Mouse (Mus musculus): ENCODE results near the gene Gm21992. TPM values are rescaled to one million over a fixed set of nuclear protein-coding genes. Genes with fewer than 3 reads are reported as not detected.

Gene Gm21992
- polyA plus RNA-seq, 1 experiment from 2014 or later = 23.9 TPM

GRCm38 (mm10) chr19:4700656-4701055, 110.8 kb downstream of the Gm21992 start:
- Histone ChIP-seq H3K4me2 (ENCODE audit: low read depth, low read length) (no peak overlapping the region), H3K9me3 (replicated peaks; ENCODE audit: control insufficient read depth, low read length) (no peaks in the 10 kb centered on the region), H3K27me3 (ENCODE audit: control insufficient read depth, insufficient read depth, low read length) (peaks cover 49% of the 10 kb centered on the region), H3K4me3 (ENCODE audit: low read length) (no peak overlapping the region), H3K27ac (ENCODE audit: low read length) (no peak overlapping the region), H3K4me1 (ENCODE audit: control insufficient read depth, insufficient read depth, low read length) (no peaks in the 10 kb centered on the region), H3K9ac (ENCODE audit: low read length) (no peak overlapping the region), H3K36me3 (ENCODE audit: control insufficient read depth, insufficient read depth) (no peaks in the 10 kb centered on the region)
- no peak for ATAC-seq (replicated peaks; ENCODE audit: extremely low read depth, insufficient read depth, low FRiP score)
- WGBS = 66% methylated on average over 8 of the region's 8 CpGs

GRCm38 (mm10) chr19:4699821-4700220, 111.6 kb downstream of the Gm21992 start:
- Histone ChIP-seq H3K27me3 (ENCODE audit: control insufficient read depth, insufficient read depth, low read length) (peaks cover 48% of the 10 kb centered on the region), H3K9ac (ENCODE audit: low read length) (no peak overlapping the region), H3K27ac (ENCODE audit: low read length) (no peak overlapping the region), H3K4me3 (ENCODE audit: low read length) (no peak overlapping the region), H3K36me3 (ENCODE audit: control insufficient read depth, insufficient read depth) (no peaks in the 10 kb centered on the region), H3K4me2 (ENCODE audit: low read depth, low read length) (no peak overlapping the region), H3K9me3 (replicated peaks; ENCODE audit: control insufficient read depth, low read length) (no peaks in the 10 kb centered on the region), H3K4me1 (ENCODE audit: control insufficient read depth, insufficient read depth, low read length) (no peaks in the 10 kb centered on the region)
- WGBS = 70% methylated on average over 5 of the region's 5 CpGs
- ATAC-seq (replicated peaks; ENCODE audit: extremely low read depth, insufficient read depth, low FRiP score) = no peak

GRCm38 (mm10) chr19:4698856-4699255, 112.6 kb downstream of the Gm21992 start:
- Histone ChIP-seq H3K36me3 (ENCODE audit: control insufficient read depth, insufficient read depth) (no peaks in the 10 kb centered on the region), H3K9me3 (replicated peaks; ENCODE audit: control insufficient read depth, low read length) (no peaks in the 10 kb centered on the region), H3K4me2 (ENCODE audit: low read depth, low read length) (peak overlapping the region; percentile 80; the same call in 1 of the 2 replicates), H3K27me3 (ENCODE audit: control insufficient read depth, insufficient read depth, low read length) (peaks cover 48% of the 10 kb centered on the region), H3K27ac (ENCODE audit: low read length) (no peak overlapping the region), H3K4me1 (ENCODE audit: control insufficient read depth, insufficient read depth, low read length) (no peaks in the 10 kb centered on the region), H3K4me3 (ENCODE audit: low read length) (peak overlapping the region; percentile 55), H3K9ac (ENCODE audit: low read length) (no peak overlapping the region)
- 27% methylated on average over 8 of the region's 8 CpGs for WGBS
- no peak for ATAC-seq (replicated peaks; ENCODE audit: extremely low read depth, insufficient read depth, low FRiP score)

GRCm38 (mm10) chr19:4698205-4698677, 113.2 kb downstream of the Gm21992 start, which contains the start of gene Gm960:
TSS of gene Gm960 (minus strand) at chr19:4698668.
- Histone ChIP-seq H3K27ac (ENCODE audit: low read length) (no peak within 1 kb of the TSS), H3K9me3 (replicated peaks; ENCODE audit: control insufficient read depth, low read length) (no peaks in the 10 kb centered on the region), H3K4me1 (ENCODE audit: control insufficient read depth, insufficient read depth, low read length) (no peaks in the 10 kb centered on the region), H3K4me2 (ENCODE audit: low read depth, low read length) (peak within 1 kb of the TSS; percentile 80), H3K36me3 (ENCODE audit: control insufficient read depth, insufficient read depth) (no peaks in the 10 kb centered on the region), H3K27me3 (ENCODE audit: control insufficient read depth, insufficient read depth, low read length) (peaks cover 49% of the 10 kb centered on the region), H3K9ac (ENCODE audit: low read length) (peak within 1 kb of the TSS; percentile 48), H3K4me3 (ENCODE audit: low read length) (peak within 1 kb of the TSS; percentile 55)
- peak; percentile 41; the same call in 1 of the 2 replicates for ATAC-seq (replicated peaks; ENCODE audit: extremely low read depth, insufficient read depth, low FRiP score)
- 1% methylated on average over 40 of the region's 40 CpGs for WGBS

- Histone ChIP-seq H3K27ac (ENCODE audit: low read length) (no peak overlapping the region), H3K4me2 (ENCODE audit: low read depth, low read length) (peak overlapping the region; percentile 80), H3K36me3 (ENCODE audit: control insufficient read depth, insufficient read depth) (no peaks in the 10 kb centered on the region), H3K9me3 (replicated peaks; ENCODE audit: control insufficient read depth, low read length) (no peaks in the 10 kb centered on the region), H3K9ac (ENCODE audit: low read length) (no peak overlapping the region), H3K4me1 (ENCODE audit: control insufficient read depth, insufficient read depth, low read length) (no peaks in the 10 kb centered on the region), H3K4me3 (ENCODE audit: low read length) (no peak overlapping the region; the same call in 1 of the 2 replicates), H3K27me3 (ENCODE audit: control insufficient read depth, insufficient read depth, low read length) (peaks cover 49% of the 10 kb centered on the region)
- 74% methylated on average over 9 of the region's 9 CpGs for WGBS
- ATAC-seq (replicated peaks; ENCODE audit: extremely low read depth, insufficient read depth, low FRiP score) = no peak
Measured at GRCm38 (mm10) chr19:4697721-4698120, 113.7 kb downstream of the Gm21992 start.

- Histone ChIP-seq H3K9me3 (replicated peaks; ENCODE audit: control insufficient read depth, low read length) (no peaks in the 10 kb centered on the region), H3K4me1 (ENCODE audit: control insufficient read depth, insufficient read depth, low read length) (no peaks in the 10 kb centered on the region), H3K4me3 (ENCODE audit: low read length) (no peak overlapping the region), H3K27ac (ENCODE audit: low read length) (no peak overlapping the region), H3K4me2 (ENCODE audit: low read depth, low read length) (no peak overlapping the region), H3K27me3 (ENCODE audit: control insufficient read depth, insufficient read depth, low read length) (peaks cover 49% of the 10 kb centered on the region), H3K9ac (ENCODE audit: low read length) (no peak overlapping the region), H3K36me3 (ENCODE audit: control insufficient read depth, insufficient read depth) (no peaks in the 10 kb centered on the region)
- 78% methylated on average over 3 of the region's 3 CpGs for WGBS
- no peak for ATAC-seq (replicated peaks; ENCODE audit: extremely low read depth, insufficient read depth, low FRiP score)
Measured at GRCm38 (mm10) chr19:4697121-4697520, 114.3 kb downstream of the Gm21992 start.

GRCm38 (mm10) chr19:4694346-4694745, 117.1 kb downstream of the Gm21992 start:
- no peak overlapping the region for H3K4me2 ChIP-seq (ENCODE audit: low read depth, low read length)
- WGBS = 52% methylated on average over 3 of the region's 3 CpGs
- H3K9ac ChIP-seq (ENCODE audit: low read length) = no peak overlapping the region
- ATAC-seq (replicated peaks; ENCODE audit: extremely low read depth, insufficient read depth, low FRiP score) = no peak
- no peaks in the 10 kb centered on the region for H3K4me1 ChIP-seq (ENCODE audit: control insufficient read depth, insufficient read depth, low read length)
- H3K4me3 ChIP-seq (ENCODE audit: low read length) = no peak overlapping the region
- no peaks in the 10 kb centered on the region for H3K36me3 ChIP-seq (ENCODE audit: control insufficient read depth, insufficient read depth)
- H3K27me3 ChIP-seq (ENCODE audit: control insufficient read depth, insufficient read depth, low read length) = peaks cover 33% of the 10 kb centered on the region
- no peaks in the 10 kb centered on the region for H3K9me3 ChIP-seq (replicated peaks; ENCODE audit: control insufficient read depth, low read length)
- no peak overlapping the region for H3K27ac ChIP-seq (ENCODE audit: low read length)

Other genes with a start within 250 kb of the Gm21992 start
- 1.8 and 3.2 TPM in 2 replicates for gene Lrfn4, start 195.9 kb downstream of the Gm21992 start, polyA plus RNA-seq (2015; fragmentation: Nextera tagmentation; extraction: Ambion mirVana)
- gene Rce1, start 186.0 kb downstream of the Gm21992 start, polyA plus RNA-seq (2015; fragmentation: Nextera tagmentation; extraction: Ambion mirVana) = 38.4 and 41.2 TPM in 2 replicates
- 0.62 and 0.66 TPM in 2 replicates for gene Gm960, start 112.9 kb downstream of the Gm21992 start, polyA plus RNA-seq (2015; fragmentation: Nextera tagmentation; extraction: Ambion mirVana)
- gene Sptbn2, start 100.4 kb downstream of the Gm21992 start, polyA plus RNA-seq (2015; fragmentation: Nextera tagmentation; extraction: Ambion mirVana) = 0.14 and 0.31 TPM in 2 replicates
- gene Rbm4b, start 55.1 kb downstream of the Gm21992 start, polyA plus RNA-seq (2015; fragmentation: Nextera tagmentation; extraction: Ambion mirVana) = 34.1 and 38.0 TPM in 2 replicates
- 57.1 and 58.7 TPM in 2 replicates for gene Rbm4, start 17.7 kb downstream of the Gm21992 start, polyA plus RNA-seq (2015; fragmentation: Nextera tagmentation; extraction: Ambion mirVana)
- 54.0 and 55.3 TPM in 2 replicates for gene Rbm14, start within 50 bp of the Gm21992 start, polyA plus RNA-seq (2015; fragmentation: Nextera tagmentation; extraction: Ambion mirVana)
- gene Ccs, start 27.7 kb upstream of the Gm21992 start, polyA plus RNA-seq (2015; fragmentation: Nextera tagmentation; extraction: Ambion mirVana) = 39.4 and 40.5 TPM in 2 replicates
- gene Ccdc87, start 27.8 kb upstream of the Gm21992 start, polyA plus RNA-seq (2015; fragmentation: Nextera tagmentation; extraction: Ambion mirVana) = 0.14 and 0.16 TPM in 2 replicates
- 35.0 and 42.0 TPM in 2 replicates for gene Ctsf, start 43.5 kb upstream of the Gm21992 start, polyA plus RNA-seq (2015; fragmentation: Nextera tagmentation; extraction: Ambion mirVana)
- 5.2 and 10.7 TPM in 2 replicates for gene Actn3, start 66.3 kb upstream of the Gm21992 start, polyA plus RNA-seq (2015; fragmentation: Nextera tagmentation; extraction: Ambion mirVana)
- 9.1 and 10.5 TPM in 2 replicates for gene Zdhhc24, start 67.1 kb upstream of the Gm21992 start, polyA plus RNA-seq (2015; fragmentation: Nextera tagmentation; extraction: Ambion mirVana)
- 1.8 and 2.8 TPM in 2 replicates for gene Bbs1, start 95.0 kb upstream of the Gm21992 start, polyA plus RNA-seq (2015; fragmentation: Nextera tagmentation; extraction: Ambion mirVana)
- 73.6 and 77.9 TPM in 2 replicates for gene Dpp3, start 116.7 kb upstream of the Gm21992 start, polyA plus RNA-seq (2015; fragmentation: Nextera tagmentation; extraction: Ambion mirVana)
- gene Peli3, start 131.5 kb upstream of the Gm21992 start, polyA plus RNA-seq (2015; fragmentation: Nextera tagmentation; extraction: Ambion mirVana) = 0.51 and 0.85 TPM in 2 replicates
- gene Mrpl11, start 150.5 kb upstream of the Gm21992 start, polyA plus RNA-seq (2015; fragmentation: Nextera tagmentation; extraction: Ambion mirVana) = 88.9 and 94.5 TPM in 2 replicates
- 0.09 and 0.10 TPM in 2 replicates for gene Npas4, start 178.7 kb upstream of the Gm21992 start, polyA plus RNA-seq (2015; fragmentation: Nextera tagmentation; extraction: Ambion mirVana)
- gene Slc29a2, start 212.2 kb upstream of the Gm21992 start, polyA plus RNA-seq (2015; fragmentation: Nextera tagmentation; extraction: Ambion mirVana) = 12.6 and 13.8 TPM in 2 replicates
- gene B4gat1, start 227.2 kb upstream of the Gm21992 start, polyA plus RNA-seq (2015; fragmentation: Nextera tagmentation; extraction: Ambion mirVana) = 43.4 and 43.5 TPM in 2 replicates
- gene AC124502.3, start 227.3 kb upstream of the Gm21992 start, polyA plus RNA-seq (2015; fragmentation: Nextera tagmentation; extraction: Ambion mirVana) = 2.6 and 2.7 TPM in 2 replicates
- gene Brms1, start 229.7 kb upstream of the Gm21992 start, polyA plus RNA-seq (2015; fragmentation: Nextera tagmentation; extraction: Ambion mirVana) = 29.7 and 29.9 TPM in 2 replicates
- gene Rin1, start 238.9 kb upstream of the Gm21992 start, polyA plus RNA-seq (2015; fragmentation: Nextera tagmentation; extraction: Ambion mirVana) = 1.8 and 2.2 TPM in 2 replicates

Measured in heart, embryonic 16.5 days (tissue).